Mouse (Mus musculus): ENCODE results near the gene Slc52a3.
"Not testable (repeated sequence)": the region's sequence is repeated elsewhere in the genome, so short reads cannot be mapped to it uniquely, and the experiment has no call there.

The Slc52a3 gene

GRCm38 (mm10) chr2:151973595-151974562 lies 22.4 kb upstream of the Slc52a3 start:
- DNase-seq: peak; percentile 31

- no peak for DNase-seq
These were observed 21.0 kb upstream of the Slc52a3 start for GRCm38 (mm10) chr2:151975295-151975694.

GRCm38 (mm10) chr2:151976067-151976466 lies 20.2 kb upstream of the Slc52a3 start:
- DNase-seq: no peak

DNA sequence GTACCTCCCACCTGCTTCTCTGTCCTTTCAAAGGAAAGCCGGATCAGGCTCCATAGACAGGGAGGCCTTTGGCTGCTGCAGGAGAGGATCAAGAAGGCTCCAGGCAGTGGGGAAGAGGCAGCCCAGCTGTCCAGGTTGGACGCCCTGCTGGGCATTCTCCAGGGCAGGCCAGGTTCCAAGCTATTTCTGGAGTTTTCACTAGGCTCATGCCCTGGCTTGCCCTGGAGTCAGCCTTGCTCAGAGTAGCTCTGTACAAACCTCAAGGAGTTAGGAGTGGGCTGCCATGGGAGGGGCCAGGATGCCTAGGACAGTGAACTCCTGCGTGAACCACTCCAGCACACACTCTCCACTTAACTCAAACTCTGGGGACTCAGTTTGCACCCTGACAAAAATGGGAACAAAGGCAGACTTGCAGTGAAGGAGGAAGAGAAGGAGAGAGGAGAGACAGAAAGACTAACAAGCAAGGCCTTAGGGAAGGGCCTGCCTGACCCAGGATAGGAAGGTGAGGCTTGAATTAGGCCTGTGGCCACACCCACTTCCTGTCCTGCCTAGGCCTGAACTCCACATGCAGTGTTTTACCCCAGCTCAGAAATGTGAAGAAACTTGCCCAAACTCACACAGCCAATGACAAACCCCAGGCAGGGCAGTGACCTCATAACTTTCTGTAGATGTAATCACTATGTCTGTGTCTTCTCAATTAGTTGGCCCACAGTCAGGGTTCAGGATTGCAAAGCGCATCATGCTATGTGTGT lies 18.4 kb upstream of the Slc52a3 start:
- no peak for DNase-seq

- DNase-seq: no peak
These were observed 17.8 kb upstream of the Slc52a3 start for GRCm38 (mm10) chr2:151978494-151978893.

GRCm38 (mm10) chr2:151979470-151980354 lies 16.6 kb upstream of the Slc52a3 start, which contains the start of gene Fam110a:
Fam110a (minus strand) TSS chr2:151980219.
- peak; percentile 84 for DNase-seq

DNA sequence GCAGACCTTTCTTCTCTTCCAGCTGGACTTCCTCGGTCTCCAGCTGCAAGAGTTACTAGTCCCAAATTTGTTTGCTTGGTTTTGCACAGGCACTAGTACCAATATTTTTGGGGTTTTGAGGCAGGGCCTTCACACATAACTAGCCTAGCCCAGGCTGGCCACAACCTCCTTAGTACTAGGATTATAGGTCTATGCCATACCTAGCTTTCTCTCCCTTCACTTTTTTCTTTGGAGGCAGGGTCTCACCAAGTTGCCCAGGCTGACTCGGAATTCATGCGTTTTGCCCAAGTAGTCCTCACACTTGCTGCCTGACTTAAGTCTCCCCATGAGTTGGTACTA lies 16.0 kb upstream of the Slc52a3 start:
- no peak for DNase-seq

GRCm38 (mm10) chr2:151981268-151981667 lies 15.0 kb upstream of the Slc52a3 start:
- no peak for DNase-seq

DNA sequence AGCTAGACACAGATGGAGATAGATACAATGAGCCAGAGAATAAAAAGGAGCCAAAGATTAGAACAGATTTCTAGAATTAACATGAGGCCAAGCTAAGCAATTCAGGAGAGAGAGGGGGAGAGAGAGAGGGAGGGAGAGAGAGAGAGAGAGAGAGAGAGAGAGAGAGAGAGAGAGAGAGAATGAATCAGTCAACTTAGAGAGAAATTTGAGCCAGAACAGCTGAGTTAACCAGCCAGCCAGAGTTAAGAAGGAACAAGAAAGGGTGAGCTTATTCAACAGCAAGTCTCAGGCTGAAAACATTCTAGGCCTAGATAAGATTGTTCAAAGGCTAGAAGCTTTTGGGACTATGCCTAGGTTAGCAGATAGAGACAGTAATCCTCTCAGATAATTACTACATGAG lies 13.8 kb upstream of the Slc52a3 start:
- no peak for DNase-seq

DNA sequence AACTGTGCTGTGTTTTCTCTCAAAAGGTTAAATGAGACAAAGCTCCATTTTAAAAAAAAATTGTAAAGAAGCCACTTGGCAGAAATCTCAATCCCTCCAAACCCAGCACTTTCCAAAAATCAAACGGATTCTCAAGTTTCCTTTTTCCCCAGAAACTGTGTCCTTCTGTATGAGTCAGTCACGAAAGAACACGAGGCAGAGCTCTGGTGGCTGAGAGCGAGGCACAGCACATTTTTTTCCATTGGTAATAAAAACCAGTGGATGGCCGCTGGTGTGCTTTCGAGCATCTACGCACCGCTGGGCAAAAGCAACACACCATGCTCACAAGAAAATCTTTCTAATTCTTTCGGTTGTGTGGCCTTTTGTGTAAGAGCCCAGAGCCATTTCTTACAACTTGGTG lies 12.3 kb upstream of the Slc52a3 start:
- DNase-seq: no peak

GRCm38 (mm10) chr2:151985426-151986172 lies 10.7 kb upstream of the Slc52a3 start:
- peak; percentile 44 for DNase-seq

GRCm38 (mm10) chr2:151986958-151987357 lies 9.4 kb upstream of the Slc52a3 start:
- DNase-seq: no peak

DNA sequence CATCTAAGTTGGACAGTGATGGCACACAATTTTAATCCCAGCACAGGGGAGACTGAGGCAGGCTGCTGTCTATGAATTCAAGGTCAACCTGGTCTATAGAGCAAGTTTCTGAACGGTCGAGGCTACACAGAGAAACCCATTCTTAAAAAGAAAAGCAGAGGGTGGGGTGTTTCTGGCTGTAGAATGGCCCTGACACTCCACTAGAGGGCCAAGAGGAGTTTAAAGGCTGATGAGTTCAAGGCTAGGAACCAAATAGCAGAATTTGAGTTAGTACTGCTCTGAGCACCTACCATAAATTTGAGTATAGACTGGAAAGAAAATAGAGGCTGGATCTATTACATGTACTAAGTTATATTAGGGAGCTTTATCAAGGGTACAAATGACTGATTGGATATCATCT lies 7.3 kb upstream of the Slc52a3 start:
- DNase-seq: no peak

DNA sequence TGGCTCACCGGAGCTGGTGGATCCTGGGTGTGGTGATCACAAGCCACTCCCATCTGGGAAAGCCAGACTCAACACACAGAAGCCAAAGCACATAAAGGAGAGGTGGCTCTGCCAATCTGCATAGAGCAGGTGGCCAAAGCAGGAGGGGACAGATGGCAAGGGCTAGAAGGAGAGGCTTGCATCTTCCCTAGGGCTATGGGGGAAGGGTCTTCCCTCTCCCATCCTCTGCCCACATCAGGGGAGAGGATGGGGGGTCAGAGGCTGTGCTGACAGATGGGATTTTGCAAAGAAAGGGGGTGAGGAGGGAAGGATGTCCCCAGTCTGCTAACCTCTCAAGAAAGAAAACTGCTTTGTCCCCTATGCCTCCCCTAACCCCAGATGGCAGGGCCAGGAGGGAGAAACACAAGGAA lies 5.3 kb upstream of the Slc52a3 start:
- no peak for DNase-seq

GRCm38 (mm10) chr2:151991446-151991845 lies 4.9 kb upstream of the Slc52a3 start:
- no peak for DNase-seq

DNA sequence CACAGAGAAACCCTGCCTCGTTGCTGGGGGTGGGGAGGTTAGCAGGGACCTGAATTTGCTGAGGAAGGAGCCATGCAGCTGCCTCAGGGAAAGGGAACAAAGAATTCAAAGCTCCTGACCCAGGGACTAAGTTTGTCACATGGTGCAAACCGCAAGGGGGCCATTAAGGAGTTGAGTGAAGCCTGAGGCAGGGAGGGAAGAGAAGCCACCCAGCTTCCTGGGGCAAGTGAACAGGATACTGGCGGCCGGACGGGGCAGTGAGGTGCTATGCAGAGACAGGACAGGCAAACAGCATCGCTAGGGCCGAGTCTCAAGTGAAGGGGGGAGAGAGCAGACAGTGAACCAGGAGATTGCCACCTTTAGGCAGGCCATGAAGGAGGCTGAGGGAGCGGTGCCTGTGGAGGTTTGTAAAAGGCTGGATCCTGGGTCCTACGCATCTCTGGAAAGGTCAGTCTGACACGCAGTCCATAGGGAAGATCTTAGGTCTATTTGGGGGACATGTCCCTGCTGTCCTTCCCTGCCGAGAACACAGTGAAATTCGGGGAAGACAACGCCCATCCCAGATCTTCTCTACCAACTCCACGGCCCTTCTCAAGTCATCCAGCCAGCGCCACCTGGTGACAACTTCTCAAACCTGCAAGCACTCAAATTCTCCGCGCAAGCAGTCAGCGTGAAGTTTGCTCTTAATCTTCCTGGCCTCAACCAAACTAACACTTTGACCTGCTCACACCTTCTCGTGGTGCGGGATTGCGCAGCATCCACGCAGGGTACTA lies 1.8 kb upstream of the Slc52a3 start:
- peak; percentile 82 for DNase-seq

- DNase-seq: not testable (repeated sequence)
These were observed 872 bp downstream of the Slc52a3 start for GRCm38 (mm10) chr2:151997190-151997575.

GRCm38 (mm10) chr2:151997776-151998504 lies 1.6 kb downstream of the Slc52a3 start:
- DNase-seq: no peak

- DNase-seq: no peak
These were observed 2.2 kb downstream of the Slc52a3 start for GRCm38 (mm10) chr2:151998505-151998899.

GRCm38 (mm10) chr2:151998932-151999331 lies 2.6 kb downstream of the Slc52a3 start:
- no peak for DNase-seq
